Mouse (Mus musculus): ENCODE results near the gene Olfr943.

Gene Olfr943

GRCm38 (mm10) chr9:39166004-39166403, at the start of gene Olfr943:
Gene Olfr943, plus strand, starts transcription at chr9:39166304.
- DNase-seq (ENCODE audit: low spot score), result no peak

GRCm38 (mm10) chr9:39127326-39127725, 38.8 kb upstream of the Olfr943 start:
- DNase-seq (ENCODE audit: low spot score), result no peak

GRCm38 (mm10) chr9:39127831-39128230, 38.3 kb upstream of the Olfr943 start, which contains the start of gene Olfr27:
Gene Olfr27, plus strand, starts transcription at chr9:39128131.
- DNase-seq (ENCODE audit: low spot score), result no peak

GRCm38 (mm10) chr9:39152401-39152800, 13.7 kb upstream of the Olfr943 start:
- DNase-seq (ENCODE audit: low spot score), result no peak

- no peak for DNase-seq (ENCODE audit: low spot score)
Observed at GRCm38 (mm10) chr9:39201620-39202019, 35.5 kb downstream of the Olfr943 start, which contains the start of gene Olfr944. Gene Olfr944, plus strand, starts transcription at chr9:39201920.

Data from spleen, adult 12 weeks (tissue).